Mouse (Mus musculus): ENCODE results near the gene Slc5a4b.

DNA sequence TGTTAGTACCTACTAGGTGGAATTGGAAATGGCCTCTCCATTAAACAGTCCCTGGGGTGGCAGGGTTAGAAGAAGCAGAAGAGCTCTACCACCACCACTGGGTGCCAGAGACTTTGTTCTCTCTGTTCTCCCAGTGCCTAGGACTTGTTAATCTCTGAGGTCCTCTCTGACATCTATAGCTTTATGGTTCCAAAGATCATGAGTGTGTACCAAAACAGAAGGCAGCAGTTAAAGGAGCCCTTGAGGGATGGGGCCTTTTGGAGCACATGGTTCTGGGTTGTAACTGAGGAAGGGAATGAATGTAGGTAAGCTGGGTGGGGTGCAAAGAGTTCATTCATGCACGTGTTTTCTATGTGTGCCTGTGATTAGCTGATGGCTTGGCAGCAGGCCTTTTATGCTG is 47.2 kb upstream of the Slc5a4b start:
- TF ChIP-seq CTCF (IDR thresholded peaks at IDR 0.05; ENCODE audit: extremely low read depth, insufficient read depth, low read length) (no peak), POLR2A (IDR thresholded peaks at IDR 0.05; ENCODE audit: extremely low read depth, insufficient read depth, low read length) (no peak)

All from cortical plate, adult 2 months (tissue).